Mouse (Mus musculus) lung, adult 18-20 months (tissue): ENCODE results near the gene P2ry4.
A peak's percentile ranks its signal among the peaks of the same experiment; 100 is the strongest.

Experiments
- DNase-seq, 2 experiments: peaks; one replicate each; pipeline ENCODE4 v3.0.0; 2022; ENCODE audit warnings: mixed read lengths in 2 of 2

Gene P2ry4

GRCm38 (mm10) chrX:100594791-100595190 lies at the start of gene P2ry4:
P2ry4 (minus strand) TSS chrX:100594869.
- DNase-seq = no peak

- no peak for DNase-seq
Observed at GRCm38 (mm10) chrX:100638477-100638876, 43.8 kb upstream of the P2ry4 start.

- no peak for DNase-seq
Observed at GRCm38 (mm10) chrX:100629076-100629475, 34.4 kb upstream of the P2ry4 start.

GRCm38 (mm10) chrX:100625802-100626793 lies 31.4 kb upstream of the P2ry4 start, which contains the start of gene Pdzd11:
Pdzd11 (minus strand) TSS chrX:100626568.
- peak; percentile 92 to 94 for DNase-seq

- DNase-seq = no peak
Observed at GRCm38 (mm10) chrX:100625546-100625801, 30.8 kb upstream of the P2ry4 start, which contains the start of gene Kif4. Kif4 (plus strand) TSS chrX:100625737.

DNA sequence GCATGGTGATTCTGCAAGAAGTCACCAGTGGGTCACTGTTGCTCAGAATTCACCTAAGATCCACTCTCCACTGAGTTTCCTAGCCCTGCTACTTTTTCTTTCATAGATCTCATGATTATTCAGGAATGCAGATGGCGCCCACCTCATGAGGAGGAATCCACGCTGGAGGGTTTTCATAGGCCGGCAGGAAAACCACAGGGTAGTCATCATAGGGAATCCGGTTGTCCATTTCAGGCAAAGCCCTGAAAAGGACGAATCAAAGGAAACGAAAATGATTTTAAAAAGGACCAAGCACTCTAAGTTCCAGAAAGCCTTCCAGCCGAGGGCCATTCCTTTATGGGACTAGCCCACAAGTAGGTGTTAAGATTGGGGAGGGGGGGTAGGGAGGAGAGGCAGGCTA lies 30.5 kb upstream of the P2ry4 start:
- DNase-seq = no peak

- no peak for DNase-seq
Observed at GRCm38 (mm10) chrX:100624242-100624641, 29.6 kb upstream of the P2ry4 start.

DNA sequence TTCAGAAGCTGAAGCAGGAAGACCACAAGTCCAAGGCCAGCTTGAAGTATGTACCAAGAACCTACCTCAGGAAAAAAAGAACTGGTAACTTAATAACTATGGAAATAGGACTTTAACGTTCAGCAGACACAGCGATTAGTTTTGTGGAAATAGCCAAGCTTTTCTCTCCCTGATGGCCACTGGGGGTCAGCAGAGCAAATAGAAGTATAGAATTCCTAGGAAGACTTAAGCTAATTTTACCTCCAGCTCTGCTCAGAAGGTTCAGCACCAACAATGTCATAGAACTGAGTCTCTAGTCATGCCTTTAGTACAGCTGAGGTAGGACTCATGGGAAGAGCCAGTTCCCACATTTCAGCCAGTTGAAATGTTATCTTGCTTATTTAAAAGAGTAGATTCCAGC lies 26.7 kb upstream of the P2ry4 start:
- DNase-seq = no peak

DNA sequence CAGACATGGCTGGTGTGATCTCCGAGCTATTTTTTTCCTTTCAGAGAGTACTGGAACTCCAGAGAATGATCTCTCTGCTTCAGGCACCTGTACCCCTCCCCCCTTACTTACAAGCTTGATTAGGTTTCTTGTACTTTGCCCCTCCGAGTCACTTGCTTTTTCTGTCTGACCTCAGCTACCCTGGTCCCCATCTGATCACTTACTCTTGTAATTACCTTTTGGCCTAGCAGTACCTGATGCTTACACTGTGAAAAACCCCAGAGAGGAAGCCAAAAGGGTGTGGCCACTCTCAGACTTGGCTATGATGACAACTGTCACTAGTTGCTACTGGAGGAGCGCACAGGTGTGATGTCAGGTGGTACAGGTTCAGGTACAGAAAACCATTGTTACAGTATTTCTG lies 23.8 kb upstream of the P2ry4 start:
- DNase-seq = no peak

GRCm38 (mm10) chrX:100605314-100605713 lies 10.6 kb upstream of the P2ry4 start, which contains the start of gene Arr3:
Arr3 (plus strand) TSS chrX:100605497.
- DNase-seq = no peak

- no peak for DNase-seq
Observed at GRCm38 (mm10) chrX:100599755-100600154, 5.1 kb upstream of the P2ry4 start.

GRCm38 (mm10) chrX:100597439-100597838 lies 2.8 kb upstream of the P2ry4 start:
- peak; percentile 9 to 42 for DNase-seq

GRCm38 (mm10) chrX:100571951-100572350 lies 22.7 kb downstream of the P2ry4 start, which contains the start of gene Awat1:
Awat1 (plus strand) TSS chrX:100572251.
- peak in 1 of 2 experiments; percentile 3 for DNase-seq

- DNase-seq = no peak
Observed at GRCm38 (mm10) chrX:100565696-100566095, 29.0 kb downstream of the P2ry4 start.

GRCm38 (mm10) chrX:100556026-100556425 lies 38.6 kb downstream of the P2ry4 start:
- DNase-seq = no peak
